Mouse (Mus musculus) thymus, adult 2 months (tissue): ENCODE measurements around the gene Ndufb4.

ENCODE experiments used
- CTCF ChIP-seq: fragments of 200-500 bp; IDR thresholded peaks from 2 replicates; pipeline ENCODE4 v1.5.1; 2012; ENCODE audit warnings: mild to moderate bottlenecking, control low read depth, low read length, moderate library complexity, borderline replicate concordance; ENCODE audit not compliant: control insufficient read depth, poor library complexity, insufficient read depth; ENCODE audit errors: extremely low read depth
- POLR2A ChIP-seq: fragments of 200-500 bp; IDR thresholded peaks from 2 replicates; pipeline ENCODE4 v1.6.1; 2012; ENCODE audit warnings: mild to moderate bottlenecking, low read length, control low read depth, moderate library complexity; ENCODE audit not compliant: control insufficient read depth, poor library complexity, insufficient read depth; ENCODE audit errors: extremely low read depth

GRCm38 (mm10) chr16:37676024-37676676 is 21.9 kb upstream of the Ndufb4 start:
- no peak for TF ChIP-seq CTCF
- TF ChIP-seq POLR2A = no peak
